Mouse (Mus musculus) hindbrain, embryonic 15.5 days (tissue): Measurements from ENCODE around the gene Dop1b. TPM values are rescaled to one million over a fixed set of nuclear protein-coding genes. Genes with fewer than 3 reads are reported as not detected.
"Not testable (repeated sequence)": the region's sequence is repeated elsewhere in the genome, so short reads cannot be mapped to it uniquely, and the experiment has no call there.

ENCODE experiments used
- ATAC-seq: fragments of 200-750 bp; cut with Nextera tagmentation; 2 replicates; pipeline ENCODE4 v1.8.0; 2017; ENCODE audit warnings: low read depth, moderate number of reproducible peaks, moderate TSS enrichment; ENCODE audit not compliant: low FRiP score
- H3K27ac ChIP-seq: fragments of 300-500 bp; sonication (generic); replicated peaks from 2 replicates; pipeline ENCODE4 v1.5.1; 2015; ENCODE audit warnings: mild to moderate bottlenecking, inconsistent platforms
- H3K27me3 ChIP-seq: fragments of 300-500 bp; sonication (generic); 2 replicates; pipeline ENCODE4 v1.6.1; 2015; ENCODE audit warnings: control low read depth, inconsistent platforms
- H3K36me3 ChIP-seq: fragments of 300-500 bp; sonication (generic); 2 replicates; pipeline ENCODE4 v1.6.1; 2015; ENCODE audit warnings: control low read depth, inconsistent platforms
- H3K4me1 ChIP-seq: fragments of 300-500 bp; sonication (generic); replicated peaks from 2 replicates; pipeline ENCODE4 v1.6.1; 2015; ENCODE audit warnings: control low read depth, inconsistent platforms
- H3K4me2 ChIP-seq: fragments of 300-500 bp; sonication (generic); 2 replicates; pipeline ENCODE4 v1.6.1; 2015; ENCODE audit warnings: moderate library complexity, mild to moderate bottlenecking, inconsistent platforms
- H3K4me3 ChIP-seq: fragments of 300-500 bp; sonication (generic); 2 replicates; pipeline ENCODE4 v1.5.1; 2015; ENCODE audit warnings: mild to moderate bottlenecking, inconsistent platforms
- H3K9ac ChIP-seq: fragments of 300-500 bp; sonication (generic); 2 replicates; pipeline ENCODE4 v1.6.1; 2015; ENCODE audit warnings: inconsistent platforms
- H3K9me3 ChIP-seq: fragments of 300-500 bp; sonication (generic); 2 replicates; pipeline ENCODE4 v1.6.1; 2016; ENCODE audit warnings: control low read depth, inconsistent platforms
- WGBS: fragments of 180-500 bp; shearing (Covaris S2); methylation state at CpG from one replicate; pipeline ENCODE4 v1.1.7; 2015; 5-methylcytosine and 5-hydroxymethylcytosine counted together
- polyA plus RNA-seq: library from polyadenylated mRNA; unstranded; fragments of >200 nt; fragmentation: Nextera tagmentation; extraction: Ambion mirVana; gene quantifications from 2 replicates; pipeline ENCODE4 v1.2.1, GENCODE M21; 2015

The Dop1b gene
- polyA plus RNA-seq, 1 experiment from 2014 or later: 40.1 TPM

DNA sequence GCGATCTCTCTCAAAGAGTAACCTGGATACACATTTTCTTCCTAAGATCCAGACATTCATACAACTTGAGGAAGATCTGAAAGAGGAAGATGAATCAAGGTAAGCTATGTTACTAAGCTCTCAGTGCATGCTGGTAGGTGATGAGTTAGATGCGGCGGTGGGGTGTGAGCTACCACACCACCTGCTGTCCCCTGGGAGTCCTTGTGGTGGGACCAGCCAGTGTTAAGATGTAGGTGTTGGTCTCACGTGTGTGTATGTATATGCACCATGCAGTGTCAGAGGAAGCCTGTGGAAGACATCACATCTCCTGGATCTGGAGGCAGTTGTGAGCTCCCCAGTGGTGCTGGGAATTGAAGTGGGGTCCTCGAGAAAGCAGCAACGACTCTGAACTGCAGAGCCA lies 95.5 kb downstream of the Dop1b start:
- WGBS: 95% methylated on average over 6 of the region's 6 CpGs
- peaks cover 55% of the 10 kb centered on the region for H3K36me3 ChIP-seq

GRCm38 (mm10) chr16:93807961-93808554 lies 96.4 kb downstream of the Dop1b start:
- H3K9me3 ChIP-seq: 0 out of 2 replicates have a peak, but pooled peaks cover 5% of the 10 kb centered on the region
- peaks cover 60% of the 10 kb centered on the region for H3K36me3 ChIP-seq
- 0 out of 2 replicates have a peak overlapping the region, but pooled peaks have one; percentile 10 for H3K27ac ChIP-seq
- H3K27me3 ChIP-seq: no peaks in the 10 kb centered on the region
- H3K9ac ChIP-seq: no peak overlapping the region
- no peak overlapping the region for H3K4me2 ChIP-seq
- no peak for ATAC-seq
- no peak overlapping the region for H3K4me3 ChIP-seq
- 45% methylated on average over 8 of the region's 8 CpGs for WGBS
- no peaks in the 10 kb centered on the region; the same call in 1 of the 2 replicates for H3K4me1 ChIP-seq

More for the DNA sequence above, 95.5 kb downstream of the Dop1b start:
- Histone ChIP-seq H3K9ac (no peak overlapping the region), H3K27ac (no peak overlapping the region), H3K9me3 (0 out of 2 replicates have a peak, but pooled peaks cover 5% of the 10 kb centered on the region), H3K27me3 (no peaks in the 10 kb centered on the region), H3K4me2 (no peak overlapping the region), H3K4me3 (no peak overlapping the region), H3K4me1 (no peaks in the 10 kb centered on the region; the same call in 1 of the 2 replicates)
- ATAC-seq: no peak

DNA sequence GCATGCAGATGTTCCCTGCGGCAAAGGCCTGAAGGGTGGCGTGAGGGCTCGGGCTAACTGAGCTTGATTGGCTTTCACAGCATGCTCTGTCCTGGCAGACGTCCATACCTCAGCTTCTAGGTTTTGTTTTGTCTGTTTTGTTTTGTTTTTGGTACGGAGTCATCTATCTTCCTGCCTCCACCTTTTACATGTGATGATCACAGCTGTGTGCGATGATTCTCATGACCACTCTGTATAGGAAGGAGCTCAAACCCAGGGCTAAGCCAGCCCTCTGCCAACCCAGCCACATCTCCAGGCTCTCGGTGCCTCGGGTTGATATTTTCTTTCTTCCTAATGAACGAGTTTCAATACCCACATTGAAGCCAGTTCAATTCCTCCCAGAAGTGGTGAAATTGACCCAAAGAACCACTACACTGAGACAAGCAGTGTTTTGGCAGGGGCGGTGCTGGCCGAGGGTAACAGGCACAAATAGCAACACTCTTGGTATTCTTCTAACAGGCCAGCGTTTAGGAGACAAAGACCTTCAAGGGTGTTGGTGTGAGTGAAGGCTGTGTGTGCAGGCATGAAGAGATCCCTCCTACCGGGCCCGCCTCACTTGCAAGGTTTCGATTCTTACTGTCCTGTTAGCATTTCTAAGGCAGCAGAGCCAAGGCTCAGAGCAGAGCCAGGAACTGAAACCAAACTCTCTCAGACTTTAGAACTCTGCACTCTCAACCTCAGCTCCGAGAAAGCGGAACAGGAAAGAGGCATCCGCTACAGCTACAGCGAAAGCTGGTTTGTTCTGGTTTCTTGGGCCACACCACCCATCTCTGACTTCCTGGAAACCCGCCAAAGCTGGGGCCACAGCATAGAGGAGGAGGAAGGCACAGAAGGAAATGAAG lies 104.4 kb downstream of the Dop1b start:
- 45% methylated on average over 20 of the region's 20 CpGs for WGBS
- H3K9ac ChIP-seq: no peak overlapping the region
- no peaks in the 10 kb centered on the region for H3K4me1 ChIP-seq
- no peak for ATAC-seq
- peak overlapping the region; percentile 16; the same call in 1 of the 2 replicates for H3K4me2 ChIP-seq
- no peak overlapping the region for H3K4me3 ChIP-seq
- H3K9me3 ChIP-seq: 0 out of 2 replicates have a peak, but pooled peaks cover 4% of the 10 kb centered on the region
- H3K27me3 ChIP-seq: no peaks in the 10 kb centered on the region
- H3K36me3 ChIP-seq: peaks cover 18% of the 10 kb centered on the region
- peak overlapping the region; percentile 72 for H3K27ac ChIP-seq

DNA sequence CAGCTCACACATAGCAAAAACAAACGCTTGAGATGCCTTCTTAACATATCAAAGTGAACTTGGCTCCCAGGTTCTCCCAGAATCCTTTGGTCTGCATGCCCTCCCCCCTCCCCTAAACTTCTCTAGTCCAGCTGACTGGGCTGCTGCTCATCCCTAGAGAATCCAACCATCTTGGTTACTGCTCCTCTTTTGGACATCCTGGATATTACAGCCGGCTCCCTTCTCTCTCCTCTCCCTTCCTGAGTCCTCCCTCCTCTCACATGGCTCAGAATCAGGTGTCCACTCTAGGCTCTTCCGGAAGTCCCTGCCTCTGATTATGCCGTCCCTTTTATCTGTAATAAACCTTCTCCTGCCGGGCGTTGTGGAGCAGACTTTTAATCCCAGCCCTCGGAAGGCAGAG lies 105.2 kb downstream of the Dop1b start:
- H3K27ac ChIP-seq: no peak overlapping the region; the same call in 1 of the 2 replicates
- no peak overlapping the region for H3K9ac ChIP-seq
- H3K9me3 ChIP-seq: no peaks in the 10 kb centered on the region
- H3K4me1 ChIP-seq: no peaks in the 10 kb centered on the region
- 81% methylated on average over 7 of the region's 7 CpGs for WGBS
- no peak overlapping the region for H3K4me2 ChIP-seq
- ATAC-seq: no peak
- no peak overlapping the region for H3K4me3 ChIP-seq
- no peaks in the 10 kb centered on the region for H3K27me3 ChIP-seq
- peaks cover 11% of the 10 kb centered on the region for H3K36me3 ChIP-seq

DNA sequence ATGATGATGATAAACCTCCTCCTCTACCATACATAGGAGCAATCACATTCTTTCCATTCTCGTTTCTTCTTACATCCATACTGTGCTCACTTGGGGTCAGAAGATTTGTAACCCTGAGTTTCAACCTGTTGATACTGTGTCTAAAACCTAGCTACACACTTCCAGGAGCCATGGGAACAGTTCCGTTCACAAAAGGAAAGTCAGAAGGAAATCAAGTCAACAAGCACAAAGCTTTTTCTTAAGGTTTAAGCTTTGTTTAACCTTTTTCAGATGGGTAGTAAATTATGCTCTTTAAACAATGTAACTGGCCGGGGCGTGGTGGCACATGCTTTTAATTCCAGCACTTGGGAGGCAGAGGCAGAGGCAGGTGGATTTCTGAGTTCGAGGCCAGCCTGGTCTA lies 105.7 kb downstream of the Dop1b start:
- Histone ChIP-seq H3K27me3 (no peaks in the 10 kb centered on the region), H3K36me3 (peaks cover 6% of the 10 kb centered on the region; the same call in 1 of the 2 replicates), H3K4me1 (no peaks in the 10 kb centered on the region), H3K9me3 (no peaks in the 10 kb centered on the region), H3K9ac (no peak overlapping the region), H3K27ac (no peak overlapping the region), H3K4me2 (no peak overlapping the region), H3K4me3 (no peak overlapping the region)
- ATAC-seq: no peak
- 89% methylated on average over 5 of the region's 5 CpGs for WGBS

GRCm38 (mm10) chr16:93818691-93819324 lies 107.1 kb downstream of the Dop1b start:
- Histone ChIP-seq H3K4me1 (no peaks in the 10 kb centered on the region), H3K4me2 (no peak overlapping the region), H3K4me3 (no peak overlapping the region), H3K9me3 (peaks cover 7% of the 10 kb centered on the region; the same call in 1 of the 2 replicates), H3K9ac (no peak overlapping the region), H3K27me3 (no peaks in the 10 kb centered on the region), H3K27ac (no peak overlapping the region), H3K36me3 (0 out of 2 replicates have a peak, but pooled peaks cover 3% of the 10 kb centered on the region)
- 35% methylated on average over 12 of the region's 12 CpGs for WGBS
- no peak for ATAC-seq

DNA sequence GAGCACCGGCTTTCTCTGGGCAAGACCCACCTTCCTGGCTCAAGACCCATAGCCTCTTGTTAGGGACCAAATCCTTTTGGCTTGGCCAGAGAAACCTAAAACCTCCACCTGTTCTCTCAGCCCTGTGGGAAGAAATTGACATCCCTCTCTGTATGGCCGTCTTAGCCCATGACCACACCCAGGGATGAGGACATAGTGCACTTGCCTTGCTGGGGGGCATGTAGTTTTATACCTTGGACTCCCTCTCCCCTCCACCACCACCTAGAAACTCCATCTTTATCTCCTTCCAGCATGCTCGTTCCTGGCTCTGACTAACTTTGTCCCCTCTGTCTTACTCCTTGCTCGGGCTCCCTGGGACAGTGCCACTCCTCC lies 107.6 kb downstream of the Dop1b start:
- H3K4me3 ChIP-seq: no peak overlapping the region
- no peaks in the 10 kb centered on the region for H3K27me3 ChIP-seq
- no peak overlapping the region for H3K4me2 ChIP-seq
- H3K9me3 ChIP-seq: peaks cover 11% of the 10 kb centered on the region; the same call in 1 of the 2 replicates
- H3K9ac ChIP-seq: no peak overlapping the region
- no peak for ATAC-seq
- no peak overlapping the region for H3K27ac ChIP-seq
- WGBS: 78% methylated on average over 4 of the region's 4 CpGs
- no peaks in the 10 kb centered on the region for H3K4me1 ChIP-seq
- H3K36me3 ChIP-seq: no peaks in the 10 kb centered on the region

- H3K4me2 ChIP-seq: no peak overlapping the region
- no peaks in the 10 kb centered on the region for H3K27me3 ChIP-seq
- no peak overlapping the region for H3K4me3 ChIP-seq
- no peak overlapping the region for H3K27ac ChIP-seq
- no peaks in the 10 kb centered on the region for H3K4me1 ChIP-seq
- 94% methylated on average over 1 of the region's 1 CpGs for WGBS
- ATAC-seq: no peak
- no peak overlapping the region for H3K9ac ChIP-seq
- peaks cover 11% of the 10 kb centered on the region; the same call in 1 of the 2 replicates for H3K9me3 ChIP-seq
- H3K36me3 ChIP-seq: no peaks in the 10 kb centered on the region
Observed at GRCm38 (mm10) chr16:93820040-93820439, 108.3 kb downstream of the Dop1b start.

GRCm38 (mm10) chr16:93821706-93822105 lies 110.0 kb downstream of the Dop1b start:
- H3K27me3 ChIP-seq: no peaks in the 10 kb centered on the region
- H3K27ac ChIP-seq: no peak overlapping the region
- WGBS: 96% methylated on average over 3 of the region's 3 CpGs
- no peak overlapping the region for H3K4me3 ChIP-seq
- H3K4me1 ChIP-seq: no peaks in the 10 kb centered on the region
- H3K9me3 ChIP-seq: peaks cover 11% of the 10 kb centered on the region; the same call in 1 of the 2 replicates
- no peaks in the 10 kb centered on the region for H3K36me3 ChIP-seq
- H3K9ac ChIP-seq: no peak overlapping the region
- ATAC-seq: no peak
- H3K4me2 ChIP-seq: no peak overlapping the region

- H3K4me1 ChIP-seq, H3K4me3 ChIP-seq, H3K27ac ChIP-seq, H3K4me2 ChIP-seq, H3K9ac ChIP-seq, H3K36me3 ChIP-seq, H3K27me3 ChIP-seq, ATAC-seq: not testable (repeated sequence)
- 92% methylated on average over 5 of the region's 8 CpGs for WGBS
- H3K9me3 ChIP-seq: peaks cover 11% of the 10 kb centered on the region; the same call in 1 of the 2 replicates
Observed at GRCm38 (mm10) chr16:93822433-93823225, 110.9 kb downstream of the Dop1b start.

DNA sequence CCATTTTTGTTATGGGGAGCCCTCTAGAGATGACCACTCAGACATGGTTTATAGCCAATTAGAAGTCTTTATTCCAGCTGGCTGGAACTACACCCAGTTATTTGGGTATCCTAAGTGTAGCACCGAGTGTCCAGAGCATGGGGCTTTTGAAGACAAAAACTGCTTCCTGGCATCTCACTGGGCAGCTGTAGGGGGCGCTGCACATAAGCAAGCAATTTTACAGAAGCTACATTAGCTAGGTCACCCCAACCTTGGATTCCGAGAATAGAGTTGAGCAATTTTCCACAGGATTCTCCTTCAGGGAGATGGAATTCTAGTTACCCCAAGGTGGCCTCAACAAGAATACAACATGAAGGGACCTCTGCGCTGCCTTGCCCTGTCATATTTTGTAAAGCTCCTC lies 113.1 kb downstream of the Dop1b start:
- H3K9me3 ChIP-seq: peaks cover 11% of the 10 kb centered on the region; the same call in 1 of the 2 replicates
- WGBS: 85% methylated on average over 4 of the region's 4 CpGs
- H3K4me3 ChIP-seq: no peak overlapping the region
- no peaks in the 10 kb centered on the region for H3K27me3 ChIP-seq
- H3K27ac ChIP-seq: no peak overlapping the region
- H3K4me2 ChIP-seq: no peak overlapping the region
- no peak for ATAC-seq
- no peaks in the 10 kb centered on the region for H3K4me1 ChIP-seq
- H3K9ac ChIP-seq: no peak overlapping the region
- no peaks in the 10 kb centered on the region for H3K36me3 ChIP-seq
